Mouse (Mus musculus): ENCODE results near the gene Fis1.
"Not testable (repeated sequence)": the region's sequence is repeated elsewhere in the genome, so short reads cannot be mapped to it uniquely, and the experiment has no call there.

Gene Fis1

GRCm38 (mm10) chr5:136953015-136953414 lies at the start of gene Fis1:
Fis1 (plus strand) TSS chr5:136953275.
- DNase-seq (ENCODE audit: low read depth, low spot score), result peak; percentile 100

GRCm38 (mm10) chr5:136904621-136905020 lies 48.5 kb upstream of the Fis1 start:
- peak; percentile 61 for DNase-seq (ENCODE audit: low read depth, low spot score)

- DNase-seq (ENCODE audit: low read depth, low spot score), result peak; percentile 79
These were observed 47.4 kb upstream of the Fis1 start for GRCm38 (mm10) chr5:136905630-136906029.

GRCm38 (mm10) chr5:136907587-136907986 lies 45.5 kb upstream of the Fis1 start:
- no peak for DNase-seq (ENCODE audit: low read depth, low spot score)

GRCm38 (mm10) chr5:136907991-136908857 lies 44.9 kb upstream of the Fis1 start, which contains the start of gene Ift22:
Ift22 (plus strand) TSS chr5:136908150.
- peak; percentile 94 for DNase-seq (ENCODE audit: low read depth, low spot score)

- no peak for DNase-seq (ENCODE audit: low read depth, low spot score)
These were observed 38.9 kb upstream of the Fis1 start for GRCm38 (mm10) chr5:136914183-136914582.

- no peak for DNase-seq (ENCODE audit: low read depth, low spot score)
These were observed 35.3 kb upstream of the Fis1 start for GRCm38 (mm10) chr5:136917613-136918242.

GRCm38 (mm10) chr5:136918655-136919472 lies 34.2 kb upstream of the Fis1 start:
- DNase-seq (ENCODE audit: low read depth, low spot score), result peak; percentile 87

GRCm38 (mm10) chr5:136919546-136920301 lies 33.4 kb upstream of the Fis1 start:
- no peak for DNase-seq (ENCODE audit: low read depth, low spot score)

GRCm38 (mm10) chr5:136922830-136923229 lies 30.2 kb upstream of the Fis1 start:
- DNase-seq (ENCODE audit: low read depth, low spot score), result no peak

- DNase-seq (ENCODE audit: low read depth, low spot score), result no peak
These were observed 29.2 kb upstream of the Fis1 start for GRCm38 (mm10) chr5:136923751-136924478.

- DNase-seq (ENCODE audit: low read depth, low spot score), result peak; percentile 88
These were observed 24.0 kb upstream of the Fis1 start for GRCm38 (mm10) chr5:136929073-136929472.

- no peak for DNase-seq (ENCODE audit: low read depth, low spot score)
These were observed 21.2 kb upstream of the Fis1 start for GRCm38 (mm10) chr5:136931896-136932295.

GRCm38 (mm10) chr5:136932956-136933355 lies 20.1 kb upstream of the Fis1 start:
- DNase-seq (ENCODE audit: low read depth, low spot score), result peak; percentile 33

- DNase-seq (ENCODE audit: low read depth, low spot score), result peak; percentile 57
These were observed 19.1 kb upstream of the Fis1 start for GRCm38 (mm10) chr5:136933930-136934329.

GRCm38 (mm10) chr5:136935905-136936695 lies 17.0 kb upstream of the Fis1 start:
- DNase-seq (ENCODE audit: low read depth, low spot score), result peak; percentile 81

GRCm38 (mm10) chr5:136936750-136937149 lies 16.3 kb upstream of the Fis1 start:
- no peak for DNase-seq (ENCODE audit: low read depth, low spot score)

- no peak for DNase-seq (ENCODE audit: low read depth, low spot score)
These were observed 15.5 kb upstream of the Fis1 start for GRCm38 (mm10) chr5:136937621-136938020.

GRCm38 (mm10) chr5:136939284-136939683 lies 13.8 kb upstream of the Fis1 start:
- DNase-seq (ENCODE audit: low read depth, low spot score), result peak; percentile 85

- not testable (repeated sequence) for DNase-seq (ENCODE audit: low read depth, low spot score)
These were observed 13.0 kb upstream of the Fis1 start for GRCm38 (mm10) chr5:136940029-136940428.

Measured in ZHBTc4 (cell line).